Mouse (Mus musculus) heart, embryonic 13.5 days (tissue): Measurements from ENCODE around the gene Dnpep. TPM values are rescaled to one million over a fixed set of nuclear protein-coding genes. Genes with fewer than 3 reads are reported as not detected.

Source experiments
- ATAC-seq: fragments of 200-750 bp; cut with Nextera tagmentation; 2 replicates; pipeline ENCODE4 v1.8.0; 2017; ENCODE audit warnings: moderate TSS enrichment; ENCODE audit not compliant: insufficient number of reproducible peaks, low FRiP score, low TSS enrichment; ENCODE audit errors: extremely low read depth
- H3K27ac ChIP-seq: fragments of 300-500 bp; sonication (generic); replicated peaks from 2 replicates; pipeline ENCODE4 v1.5.1; 2015; ENCODE audit warnings: moderate library complexity, mild to moderate bottlenecking, inconsistent platforms
- H3K27me3 ChIP-seq: fragments of 300-500 bp; sonication (generic); replicated peaks from 2 replicates; pipeline ENCODE4 v1.6.1; 2015; ENCODE audit warnings: mild to moderate bottlenecking, inconsistent platforms
- H3K36me3 ChIP-seq: fragments of 300-500 bp; sonication (generic); 2 replicates; pipeline ENCODE4 v1.6.1; 2015; ENCODE audit warnings: mild to moderate bottlenecking, inconsistent platforms
- H3K4me1 ChIP-seq: fragments of 300-500 bp; sonication (generic); 2 replicates; pipeline ENCODE4 v1.6.1; 2015; ENCODE audit warnings: inconsistent platforms
- H3K4me2 ChIP-seq: fragments of 300-500 bp; sonication (generic); 2 replicates; pipeline ENCODE4 v1.6.1; 2015; ENCODE audit warnings: inconsistent platforms, mild to moderate bottlenecking, moderate library complexity
- H3K4me3 ChIP-seq: fragments of 300-500 bp; sonication (generic); 2 replicates; pipeline ENCODE4 v1.5.1; 2015; ENCODE audit warnings: moderate library complexity, mild to moderate bottlenecking, inconsistent platforms
- H3K9ac ChIP-seq: fragments of 300-500 bp; sonication (generic); 2 replicates; pipeline ENCODE4 v1.6.1; 2015; ENCODE audit warnings: inconsistent platforms, mild to moderate bottlenecking, moderate library complexity
- H3K9me3 ChIP-seq: fragments of 300-500 bp; sonication (generic); 2 replicates; pipeline ENCODE4 v1.6.1; 2016; ENCODE audit warnings: inconsistent platforms
- WGBS: fragments of 180-500 bp; shearing (Covaris S2); methylation state at CpG from one replicate; pipeline ENCODE4 v1.1.7; 2015; ENCODE audit warnings: mixed read lengths; 5-methylcytosine and 5-hydroxymethylcytosine counted together
- polyA plus RNA-seq: library from polyadenylated mRNA; unstranded; fragments of >200 nt; fragmentation: Nextera tagmentation; extraction: Ambion mirVana; gene quantifications from 2 replicates; pipeline ENCODE4 v1.2.1, GENCODE M21; 2015

The Dnpep gene
- polyA plus RNA-seq, 1 experiment from 2014 or later: 115 TPM

- Histone ChIP-seq H3K27ac (peak overlapping the region; percentile 94), H3K9me3 (no peaks in the 10 kb centered on the region), H3K27me3 (peaks cover under 1% of the 10 kb centered on the region), H3K4me2 (peak overlapping the region; percentile 10; the same call in 1 of the 2 replicates), H3K4me3 (no peak overlapping the region), H3K4me1 (peaks cover 72% of the 10 kb centered on the region), H3K36me3 (no peaks in the 10 kb centered on the region), H3K9ac (peak overlapping the region; percentile 73)
- no peak for ATAC-seq
- WGBS: 24% methylated on average over 5 of the region's 5 CpGs
Observed at GRCm38 (mm10) chr1:75347279-75347678, 29.5 kb upstream of the Dnpep start.

DNA sequence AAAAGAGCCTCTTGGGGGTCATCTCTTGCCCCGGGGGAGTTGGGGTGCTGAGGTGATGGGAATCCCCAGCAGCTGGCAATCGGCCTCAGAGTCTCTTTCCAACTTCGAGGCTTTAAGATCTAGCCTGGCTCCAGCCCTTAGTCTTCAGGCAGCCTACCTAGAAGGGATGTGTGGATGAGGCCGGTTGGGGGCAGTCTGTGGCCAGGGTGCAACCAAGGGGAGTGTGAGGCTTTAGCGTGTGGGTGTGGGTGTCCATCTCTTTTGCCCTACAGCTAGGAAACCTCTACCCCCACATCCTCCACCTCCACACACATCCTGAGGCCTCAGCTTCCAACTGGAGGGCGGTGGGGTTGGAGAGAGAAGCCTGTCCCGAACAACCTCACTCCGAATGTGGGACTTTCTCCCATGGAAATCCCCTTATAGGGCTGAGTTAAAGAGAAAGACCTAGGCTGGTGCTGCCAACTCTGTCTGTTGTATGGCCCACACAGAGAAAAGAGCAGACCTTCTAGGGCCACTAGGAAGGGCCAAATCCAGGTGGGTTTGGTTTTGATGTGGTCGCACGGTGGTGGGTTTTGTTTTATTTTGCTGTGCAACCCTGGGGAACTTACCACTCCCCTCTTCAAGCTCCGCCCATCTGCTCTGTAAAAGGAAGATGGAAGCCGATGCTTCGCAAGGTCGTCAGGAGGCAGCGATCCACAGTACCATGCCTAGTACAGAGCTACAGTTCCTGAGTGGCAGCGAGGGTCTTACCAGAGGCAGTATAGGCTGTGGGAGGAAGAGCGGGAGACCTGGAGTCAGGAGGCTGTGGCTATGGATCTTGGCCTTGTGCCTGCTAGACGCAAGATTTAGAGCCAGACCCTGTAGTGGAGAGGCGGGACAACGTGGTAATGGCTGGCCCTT lies 27.5 kb upstream of the Dnpep start:
- ATAC-seq: no peak
- peaks cover 13% of the 10 kb centered on the region for H3K27me3 ChIP-seq
- 26% methylated on average over 20 of the region's 20 CpGs for WGBS
- peak overlapping the region; percentile 94 for H3K27ac ChIP-seq
- peak overlapping the region; percentile 66 for H3K9ac ChIP-seq
- peak overlapping the region; percentile 46 for H3K4me2 ChIP-seq
- H3K9me3 ChIP-seq: no peaks in the 10 kb centered on the region
- peaks cover 72% of the 10 kb centered on the region for H3K4me1 ChIP-seq
- H3K36me3 ChIP-seq: no peaks in the 10 kb centered on the region
- no peak overlapping the region for H3K4me3 ChIP-seq

GRCm38 (mm10) chr1:75344291-75345035 lies 26.7 kb upstream of the Dnpep start:
- H3K4me3 ChIP-seq: no peak overlapping the region
- no peaks in the 10 kb centered on the region for H3K36me3 ChIP-seq
- peak overlapping the region; percentile 46 for H3K4me2 ChIP-seq
- 0 out of 2 replicates have a peak, but pooled peaks have one; percentile 16 for ATAC-seq
- H3K4me1 ChIP-seq: peaks cover 69% of the 10 kb centered on the region
- 5% methylated on average over 15 of the region's 15 CpGs for WGBS
- peaks cover 13% of the 10 kb centered on the region for H3K27me3 ChIP-seq
- H3K9ac ChIP-seq: peak overlapping the region; percentile 66
- peak overlapping the region; percentile 94 for H3K27ac ChIP-seq
- H3K9me3 ChIP-seq: no peaks in the 10 kb centered on the region

GRCm38 (mm10) chr1:75342874-75343416 lies 25.2 kb upstream of the Dnpep start:
- under 1% methylated on average over 8 of the region's 8 CpGs for WGBS
- Histone ChIP-seq H3K27ac (no peak overlapping the region), H3K9ac (no peak overlapping the region), H3K4me1 (peaks cover 65% of the 10 kb centered on the region), H3K4me2 (no peak overlapping the region), H3K27me3 (peaks cover 13% of the 10 kb centered on the region), H3K4me3 (no peak overlapping the region), H3K9me3 (no peaks in the 10 kb centered on the region), H3K36me3 (no peaks in the 10 kb centered on the region)
- ATAC-seq: no peak

DNA sequence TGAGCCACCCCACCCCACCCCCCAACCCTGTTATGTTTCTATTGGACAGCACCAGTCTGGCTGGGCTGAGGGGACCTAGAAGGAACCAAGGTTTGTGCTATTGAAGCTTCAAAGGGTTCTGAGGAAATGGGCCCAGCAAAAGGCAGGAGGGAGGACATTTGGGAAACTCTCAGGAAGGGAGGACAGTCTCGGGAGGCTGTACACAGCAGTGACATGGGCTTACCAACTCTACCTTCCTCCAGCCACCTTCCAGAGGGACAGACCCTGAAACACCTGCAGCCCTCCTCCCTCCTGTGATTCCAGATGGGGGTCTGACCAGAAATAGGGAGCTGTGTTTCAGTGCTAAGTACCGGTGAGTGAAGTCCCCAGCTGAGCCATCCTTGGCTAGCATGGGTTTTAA lies 22.7 kb upstream of the Dnpep start:
- H3K36me3 ChIP-seq: no peaks in the 10 kb centered on the region
- H3K4me3 ChIP-seq: no peak overlapping the region
- 75% methylated on average over 2 of the region's 2 CpGs for WGBS
- no peak for ATAC-seq
- no peak overlapping the region for H3K9ac ChIP-seq
- H3K4me2 ChIP-seq: no peak overlapping the region
- peaks cover 13% of the 10 kb centered on the region for H3K27me3 ChIP-seq
- no peaks in the 10 kb centered on the region for H3K9me3 ChIP-seq
- H3K27ac ChIP-seq: no peak overlapping the region
- H3K4me1 ChIP-seq: peaks cover 41% of the 10 kb centered on the region

GRCm38 (mm10) chr1:75339337-75339736 lies 21.5 kb upstream of the Dnpep start:
- Histone ChIP-seq H3K9ac (peak overlapping the region; percentile 48; the same call in 1 of the 2 replicates), H3K4me1 (peaks cover 29% of the 10 kb centered on the region), H3K4me2 (no peak overlapping the region), H3K27ac (no peak overlapping the region), H3K9me3 (no peaks in the 10 kb centered on the region), H3K4me3 (no peak overlapping the region), H3K36me3 (no peaks in the 10 kb centered on the region), H3K27me3 (peaks cover 13% of the 10 kb centered on the region)
- ATAC-seq: no peak
- 54% methylated on average over 9 of the region's 9 CpGs for WGBS

DNA sequence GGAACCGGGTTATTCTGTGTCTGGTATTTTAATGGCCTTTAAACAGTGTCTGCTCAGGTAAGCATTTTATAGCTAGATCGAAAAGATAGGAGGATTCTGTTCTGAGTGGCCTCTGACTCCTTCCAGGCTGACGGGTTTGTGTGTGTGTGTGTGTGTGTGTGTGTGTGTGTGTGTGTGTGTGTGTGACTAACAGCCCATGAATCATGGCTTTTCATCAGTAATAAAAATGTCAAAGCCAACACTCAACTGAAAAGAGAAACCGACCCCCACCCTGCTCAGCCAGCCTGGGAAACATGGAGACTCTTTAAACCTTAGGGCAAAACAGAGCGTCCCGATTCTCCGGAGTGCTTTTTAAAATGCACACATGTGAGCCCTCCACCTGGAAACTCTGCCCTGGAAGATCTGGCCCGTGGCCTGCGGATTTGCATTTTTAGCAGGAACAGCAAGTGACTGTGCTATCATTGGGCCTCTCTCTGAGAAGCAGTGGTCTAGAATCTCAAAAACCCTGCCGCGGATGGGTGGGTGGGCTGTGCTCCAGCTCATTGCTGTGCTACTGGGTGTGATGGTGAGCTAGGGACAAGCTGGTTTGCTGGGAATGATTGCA lies 20.4 kb upstream of the Dnpep start:
- 50% methylated on average over 11 of the region's 11 CpGs for WGBS
- Histone ChIP-seq H3K9me3 (no peaks in the 10 kb centered on the region), H3K4me3 (no peak overlapping the region), H3K36me3 (no peaks in the 10 kb centered on the region), H3K27me3 (peaks cover 13% of the 10 kb centered on the region), H3K27ac (no peak overlapping the region), H3K9ac (peak overlapping the region; percentile 37; the same call in 1 of the 2 replicates), H3K4me2 (no peak overlapping the region), H3K4me1 (peaks cover 18% of the 10 kb centered on the region)
- ATAC-seq: no peak

GRCm38 (mm10) chr1:75337097-75337496 lies 19.3 kb upstream of the Dnpep start:
- H3K27ac ChIP-seq: no peak overlapping the region
- no peaks in the 10 kb centered on the region for H3K36me3 ChIP-seq
- H3K4me3 ChIP-seq: no peak overlapping the region
- 64% methylated on average over 9 of the region's 9 CpGs for WGBS
- H3K4me1 ChIP-seq: peaks cover 16% of the 10 kb centered on the region
- no peak overlapping the region for H3K4me2 ChIP-seq
- H3K9me3 ChIP-seq: no peaks in the 10 kb centered on the region
- no peak overlapping the region for H3K9ac ChIP-seq
- H3K27me3 ChIP-seq: peaks cover 11% of the 10 kb centered on the region
- no peak for ATAC-seq

GRCm38 (mm10) chr1:75336461-75336860 lies 18.7 kb upstream of the Dnpep start:
- H3K36me3 ChIP-seq: no peaks in the 10 kb centered on the region
- H3K4me1 ChIP-seq: peaks cover 16% of the 10 kb centered on the region
- peaks cover 5% of the 10 kb centered on the region; the same call in 1 of the 2 replicates for H3K27me3 ChIP-seq
- no peak overlapping the region for H3K27ac ChIP-seq
- WGBS: 48% methylated on average over 3 of the region's 3 CpGs
- no peak overlapping the region for H3K4me2 ChIP-seq
- H3K4me3 ChIP-seq: no peak overlapping the region
- H3K9ac ChIP-seq: no peak overlapping the region
- H3K9me3 ChIP-seq: no peaks in the 10 kb centered on the region
- no peak for ATAC-seq

GRCm38 (mm10) chr1:75331271-75331670 lies 13.5 kb upstream of the Dnpep start:
- H3K4me2 ChIP-seq: no peak overlapping the region
- H3K4me3 ChIP-seq: no peak overlapping the region
- H3K27ac ChIP-seq: no peak overlapping the region
- H3K9me3 ChIP-seq: no peaks in the 10 kb centered on the region
- H3K36me3 ChIP-seq: no peaks in the 10 kb centered on the region
- H3K9ac ChIP-seq: no peak overlapping the region
- H3K4me1 ChIP-seq: peaks cover 5% of the 10 kb centered on the region; the same call in 1 of the 2 replicates
- no peaks in the 10 kb centered on the region for H3K27me3 ChIP-seq
- 63% methylated on average over 1 of the region's 1 CpGs for WGBS
- ATAC-seq: no peak

DNA sequence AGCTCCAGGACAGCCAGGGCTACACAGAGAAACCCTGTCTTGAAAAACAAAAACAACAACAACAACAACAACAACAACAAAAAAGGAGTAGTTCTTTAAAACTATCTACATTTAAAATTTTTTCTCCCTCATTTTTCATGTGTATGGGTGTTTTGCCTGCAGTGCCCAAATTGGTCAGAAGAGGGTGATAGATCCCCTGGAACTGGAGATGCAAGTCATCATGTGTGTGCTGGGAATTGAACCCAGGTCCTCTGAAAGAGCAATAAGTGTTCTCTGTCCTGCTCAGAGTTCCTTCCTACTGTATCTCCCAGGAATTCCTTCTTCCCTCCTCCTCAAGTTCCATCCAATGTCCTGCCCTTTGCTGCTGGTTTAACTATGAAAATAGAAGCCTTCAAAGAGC lies 9.7 kb upstream of the Dnpep start:
- Histone ChIP-seq H3K27ac (no peak overlapping the region), H3K9me3 (no peaks in the 10 kb centered on the region), H3K4me1 (peaks cover 5% of the 10 kb centered on the region; the same call in 1 of the 2 replicates), H3K36me3 (no peaks in the 10 kb centered on the region), H3K4me3 (no peak overlapping the region), H3K4me2 (no peak overlapping the region), H3K9ac (no peak overlapping the region), H3K27me3 (no peaks in the 10 kb centered on the region)
- ATAC-seq: no peak
